Mouse (Mus musculus) frontal cortex, adult (tissue): Measurements from ENCODE around the gene Lin7c.

Experiments used
- ATAC-seq: cut with Nextera tagmentation; 2 replicates; pipeline ENCODE4 v1.9.2; 2017; ENCODE audit warnings: mild to moderate bottlenecking, moderate library complexity, mixed read lengths; ENCODE audit not compliant: low TSS enrichment

The Lin7c gene

GRCm38 (mm10) chr2:109942810-109943570, 52.3 kb downstream of the Lin7c start:
- peak; percentile 78 for ATAC-seq

DNA sequence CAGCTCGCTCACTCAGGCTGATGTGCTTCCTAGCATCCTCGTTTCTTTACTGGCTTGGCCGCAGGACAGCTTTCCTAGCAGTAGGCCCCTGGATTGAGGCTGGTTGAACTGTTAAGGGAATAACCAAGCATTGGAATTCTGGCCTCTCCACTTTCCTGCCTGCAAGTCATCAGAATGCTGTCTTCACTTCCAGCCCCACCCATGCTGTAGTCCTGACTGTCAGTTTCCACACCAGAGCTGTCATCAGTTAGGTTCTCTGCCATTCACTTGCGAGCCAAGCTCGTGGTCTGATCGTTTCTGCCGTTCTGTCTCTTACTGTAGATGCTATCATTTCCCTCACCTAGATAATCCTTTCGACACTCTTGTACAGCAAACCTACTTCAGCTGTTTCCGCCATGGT, 54.3 kb downstream of the Lin7c start:
- no peak for ATAC-seq

GRCm38 (mm10) chr2:109945532-109945931, 54.9 kb downstream of the Lin7c start:
- ATAC-seq = no peak

GRCm38 (mm10) chr2:109946426-109946825, 55.8 kb downstream of the Lin7c start:
- ATAC-seq = no peak

- ATAC-seq = no peak
These were observed 58.9 kb downstream of the Lin7c start for GRCm38 (mm10) chr2:109949519-109949918.

DNA sequence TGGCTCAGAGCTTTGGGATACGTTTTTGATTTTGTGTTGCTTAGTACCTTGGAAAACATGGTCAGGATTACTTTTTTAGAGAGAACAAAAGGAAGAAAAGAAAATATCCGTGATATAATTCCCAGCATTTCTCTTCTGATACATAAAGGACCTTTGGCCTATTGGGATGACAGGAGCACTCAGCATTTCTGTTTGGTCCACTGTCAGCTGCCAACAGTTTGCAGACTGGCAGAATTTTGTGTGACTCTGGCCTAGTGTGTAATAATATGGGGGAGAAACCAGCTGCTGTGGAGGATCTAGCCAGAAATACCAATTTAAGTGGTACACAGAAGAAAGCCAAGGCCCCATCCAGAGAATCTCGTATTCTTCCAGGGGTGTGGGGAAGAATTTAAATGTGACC, 59.7 kb downstream of the Lin7c start:
- no peak for ATAC-seq
